Mouse (Mus musculus): Measurements from ENCODE around the gene Fbxw4.

- TF ChIP-seq CTCF (IDR thresholded peaks at IDR 0.05; ENCODE audit: low read depth) (no peak), EP300 (optimal IDR thresholded peaks at IDR 0.05) (no peak)
Observed at GRCm38 (mm10) chr19:45622144-45622543, 38.0 kb downstream of the Fbxw4 start.

All from stomach, postnatal 0 days (tissue).